Mouse (Mus musculus): ENCODE results near the gene Otulin.

Otulin gene

DNA sequence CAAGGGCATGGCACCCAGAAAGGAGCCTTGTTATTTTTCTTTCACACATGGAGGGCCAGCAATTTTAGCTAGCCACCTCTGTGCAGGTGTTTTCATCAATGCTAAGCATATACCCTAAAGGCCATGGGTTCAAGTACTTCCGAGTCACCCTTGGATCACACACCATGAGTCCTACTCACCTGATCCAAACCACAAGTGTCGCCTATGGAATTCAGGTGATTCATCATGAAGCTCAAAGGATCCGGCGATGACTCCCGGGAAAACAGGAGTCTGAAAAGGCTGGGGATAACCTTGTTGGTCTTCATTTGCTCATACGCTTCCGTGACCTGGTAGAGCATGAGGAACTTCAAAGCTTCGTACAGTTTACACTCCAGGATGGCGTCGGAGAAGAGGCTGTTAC, 27.4 kb upstream of the Otulin start:
- DNase-seq (ENCODE audit: low spot score in 2 of 2), result no peak

DNA sequence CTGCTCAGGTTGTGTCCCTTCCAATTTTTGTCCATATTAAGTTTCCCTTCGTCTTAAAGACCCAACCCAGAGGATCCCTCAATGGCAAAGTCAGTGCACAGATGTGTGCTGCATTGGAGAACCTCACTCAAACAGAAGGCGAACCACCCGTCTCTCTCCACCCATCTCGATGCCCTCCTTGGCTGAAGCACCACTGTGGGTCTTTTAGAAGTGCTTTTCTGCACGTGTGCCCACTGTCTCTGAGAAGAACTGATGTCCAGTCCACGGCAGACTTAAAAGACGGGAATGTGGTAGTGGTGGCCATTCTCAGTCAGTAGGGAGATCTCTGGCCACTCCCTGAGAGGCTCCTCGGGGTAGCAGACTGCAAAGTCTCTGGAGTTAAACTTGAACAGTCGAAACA, 26.1 kb upstream of the Otulin start:
- no peak for DNase-seq (ENCODE audit: low spot score in 2 of 2)

DNA sequence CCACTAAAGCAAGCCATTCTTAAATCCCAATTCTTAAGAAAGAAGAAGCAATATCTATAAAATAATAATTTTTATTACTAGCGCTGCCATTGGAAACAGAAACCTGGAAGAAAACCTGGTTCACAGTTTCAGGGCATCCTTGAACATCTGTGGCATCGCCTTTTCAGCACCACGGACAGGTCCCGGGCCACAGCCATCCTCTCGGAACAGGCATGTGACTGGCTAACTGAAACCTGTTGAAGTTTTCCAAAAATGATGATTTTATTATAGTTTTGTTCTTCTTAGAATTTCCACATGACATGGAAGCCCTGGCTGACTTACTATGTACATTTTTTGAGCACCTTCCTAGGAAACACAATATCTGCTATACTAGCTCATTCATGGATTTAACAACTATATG, 24.5 kb upstream of the Otulin start:
- no peak for DNase-seq (ENCODE audit: low spot score in 2 of 2)

DNA sequence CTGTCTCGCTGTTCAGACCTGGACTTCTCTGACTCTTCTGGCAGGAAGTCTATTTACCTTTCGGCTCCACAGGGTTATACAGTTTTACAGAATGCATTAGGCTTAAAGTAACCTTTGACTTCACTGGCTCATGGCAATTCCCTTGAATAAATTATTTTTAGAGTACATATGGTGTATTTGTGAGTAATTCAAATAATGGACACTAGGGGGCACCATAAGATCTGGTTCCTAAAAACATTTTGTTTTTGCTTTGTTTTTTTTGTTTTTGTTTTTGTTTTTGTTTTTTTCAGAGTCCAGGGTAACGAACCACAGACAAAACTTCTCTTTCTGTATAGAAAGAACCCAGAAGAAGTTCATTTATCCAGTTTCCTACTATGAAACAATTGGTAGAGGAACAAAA, 17.2 kb upstream of the Otulin start:
- no peak for DNase-seq (ENCODE audit: low spot score in 2 of 2)

DNA sequence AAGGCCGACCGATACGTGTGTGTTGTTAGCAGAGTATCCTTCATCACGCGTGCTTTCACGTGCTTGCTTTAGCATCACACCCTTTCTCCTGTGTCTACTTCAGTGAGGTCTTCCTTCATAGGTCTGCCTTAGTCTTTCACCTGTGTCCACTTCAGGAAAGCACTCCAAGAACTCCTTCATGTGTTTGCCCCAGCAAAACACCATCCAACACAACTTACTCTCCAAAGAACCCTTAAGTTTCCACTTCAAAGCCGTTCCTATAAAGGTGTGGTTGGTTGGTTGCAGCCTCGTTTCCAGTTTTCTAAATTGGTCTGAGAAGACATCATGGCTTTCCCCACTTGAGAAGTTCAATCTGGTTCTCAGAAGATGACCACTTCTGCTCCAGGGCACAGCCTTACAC, 16.2 kb upstream of the Otulin start:
- DNase-seq (ENCODE audit: low spot score in 2 of 2), result no peak

DNA sequence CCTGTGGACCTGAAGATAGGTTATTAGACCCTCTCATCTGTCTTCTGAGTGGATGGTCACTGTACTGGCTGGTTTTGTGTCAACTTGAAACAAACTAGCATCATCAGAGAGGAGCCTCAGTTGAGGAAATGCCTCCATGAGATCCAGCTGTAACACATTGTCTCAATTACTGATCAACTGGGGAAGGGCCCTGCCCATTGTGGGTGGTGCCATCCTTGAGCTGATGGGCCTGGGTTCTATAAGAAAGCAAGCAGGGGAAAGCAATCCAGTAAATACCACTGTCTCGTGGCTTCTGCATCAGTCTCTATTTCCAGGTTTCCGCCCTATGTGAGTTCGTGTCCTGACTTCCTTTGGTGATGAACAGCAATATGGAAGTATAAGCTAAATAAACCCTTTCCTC, 14.8 kb upstream of the Otulin start:
- no peak for DNase-seq (ENCODE audit: low spot score in 2 of 2)

DNA sequence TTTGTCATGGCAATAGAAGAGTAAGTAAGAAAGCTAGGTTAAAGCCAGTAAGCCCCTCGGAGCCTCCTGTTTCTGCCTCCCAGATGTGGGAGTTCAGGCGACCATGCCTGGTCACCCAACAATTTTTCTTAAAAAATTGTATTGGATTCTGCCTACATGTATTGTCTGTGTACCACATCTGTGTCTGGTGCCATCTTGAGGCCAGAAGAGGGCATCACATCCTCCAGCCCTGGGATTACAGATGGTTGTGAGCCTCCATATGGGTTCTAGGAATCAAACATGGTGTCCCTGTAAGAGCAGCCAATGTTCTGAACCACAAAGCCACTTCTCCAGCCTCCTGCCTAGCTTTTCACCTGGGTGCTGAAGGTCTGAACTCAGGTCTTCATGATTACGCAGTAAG, 12.4 kb upstream of the Otulin start:
- peak in 1 of 2 experiments; percentile 32 for DNase-seq (ENCODE audit: low spot score in 2 of 2)

DNA sequence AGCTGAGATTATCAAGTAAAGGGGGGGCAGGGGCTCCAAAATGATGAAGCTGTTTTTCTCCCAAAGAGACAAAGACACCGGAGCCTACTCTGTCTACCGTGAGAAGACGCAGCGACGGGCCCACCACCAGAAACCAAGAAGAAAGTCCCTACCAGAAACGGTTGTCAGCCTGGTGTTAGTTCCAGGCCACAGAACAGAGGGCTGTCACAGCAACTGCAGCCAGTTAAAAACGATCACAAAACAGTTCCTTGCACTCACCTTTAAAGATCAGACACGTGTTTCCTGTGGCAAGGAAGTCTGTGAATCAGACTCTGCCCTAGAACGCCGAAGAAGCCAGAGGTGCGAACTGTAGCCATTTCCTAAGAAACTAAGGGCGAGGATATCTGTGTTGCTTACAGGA, 10.7 kb upstream of the Otulin start:
- no peak for DNase-seq (ENCODE audit: low spot score in 2 of 2)

DNA sequence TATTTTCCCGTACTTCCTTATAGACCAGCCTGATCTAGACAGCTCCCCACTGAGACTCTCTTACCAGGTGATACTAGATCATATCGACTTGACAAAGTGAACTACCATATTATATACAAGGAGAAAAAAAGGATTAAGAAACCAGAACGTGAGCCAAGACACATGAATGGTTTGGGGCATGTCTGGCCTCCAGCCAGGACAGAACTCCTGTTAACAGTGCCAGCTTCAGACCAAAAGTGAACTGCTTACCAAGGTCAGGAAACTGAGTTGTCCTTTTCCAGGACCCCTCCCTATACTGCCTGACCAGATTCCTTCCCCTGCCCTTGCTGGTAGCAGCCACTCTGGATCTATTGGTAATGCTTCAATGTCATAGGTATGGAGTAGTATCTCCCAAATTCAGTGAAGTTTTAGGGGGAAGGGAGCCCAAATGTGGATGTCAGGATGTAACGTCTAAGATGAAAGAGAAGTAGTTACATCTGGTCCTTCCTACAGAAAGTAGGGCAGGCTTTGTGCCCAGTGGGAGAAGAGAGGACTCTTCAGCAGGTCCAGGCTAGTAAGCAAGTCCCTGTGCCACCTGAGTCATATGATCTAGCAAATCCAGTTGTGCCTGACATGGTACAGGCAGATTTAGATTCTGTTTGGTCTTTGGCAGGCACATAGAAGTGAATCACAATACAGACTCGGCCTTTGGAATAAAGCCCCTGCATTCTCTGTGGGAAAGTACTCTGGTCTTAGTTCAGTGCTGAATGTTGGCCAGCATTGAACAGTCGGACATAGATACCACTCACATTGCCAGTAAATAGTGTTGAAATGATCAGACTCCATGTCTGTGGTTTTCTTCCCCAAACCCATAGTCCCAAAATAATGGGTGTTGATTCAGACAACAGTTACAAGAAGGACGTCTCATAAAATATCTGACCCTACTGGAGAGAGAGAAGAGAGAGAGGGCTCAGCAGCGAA, 3.7 kb upstream of the Otulin start:
- no peak for DNase-seq (ENCODE audit: low spot score in 2 of 2)

DNA sequence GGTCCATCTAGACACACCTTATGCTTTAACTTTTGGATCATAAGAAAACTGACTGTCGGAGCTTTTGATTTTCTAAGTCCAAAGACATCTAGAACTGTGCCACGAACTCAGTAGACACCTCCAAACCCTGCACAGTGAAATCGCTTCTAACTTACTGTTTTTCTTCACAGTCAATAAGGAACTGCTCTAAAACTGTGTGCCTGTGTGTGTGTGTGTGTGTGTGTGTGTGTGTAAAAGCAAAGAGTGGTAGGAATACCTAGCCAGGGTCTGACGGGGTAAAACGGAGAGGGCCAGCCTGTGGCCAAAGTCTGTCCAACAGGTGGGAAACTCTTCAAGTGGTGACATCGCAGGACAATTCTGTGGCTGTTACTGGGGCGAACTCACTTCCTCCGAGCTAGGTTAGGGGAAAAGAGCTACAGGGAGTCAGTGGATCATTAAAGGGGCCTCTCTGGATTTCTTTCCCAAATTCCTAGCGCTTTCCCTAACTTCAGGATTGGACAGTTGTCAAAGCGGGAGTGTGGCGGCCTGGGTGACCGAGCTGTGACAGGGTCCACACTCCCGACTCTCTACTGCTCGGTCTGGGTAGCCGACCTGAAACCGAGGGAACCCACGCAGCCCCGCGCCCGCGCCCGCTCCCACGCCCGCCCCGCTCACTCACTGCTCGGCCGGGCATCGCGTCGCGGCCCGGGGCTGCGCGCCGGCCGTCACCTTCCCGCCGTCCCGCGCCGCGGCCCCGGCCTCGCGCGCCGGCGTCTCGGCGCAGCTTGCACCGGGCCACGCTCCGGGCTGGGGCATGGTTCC, 493 bp downstream of the Otulin start:
- DNase-seq (ENCODE audit: low spot score in 2 of 2), result no peak

DNA sequence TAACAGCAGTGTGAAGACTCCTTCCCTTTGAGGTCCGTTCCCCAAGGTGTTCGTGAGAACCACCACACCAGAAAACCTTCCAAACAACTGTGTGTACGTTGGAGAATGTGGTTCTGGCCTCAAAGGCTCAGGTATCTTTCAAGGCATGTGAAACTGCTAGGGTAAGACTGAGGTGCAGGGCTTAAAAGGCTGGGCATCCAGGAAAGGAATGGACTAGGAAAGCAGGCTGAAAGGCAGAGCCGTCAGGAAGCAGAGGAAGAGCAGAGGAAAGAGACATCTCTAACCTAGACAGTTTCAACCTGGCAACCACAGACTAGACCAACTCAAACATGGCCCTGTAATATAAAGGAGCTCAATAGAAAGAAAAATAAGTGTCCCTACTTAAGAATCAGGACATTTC, 1.4 kb downstream of the Otulin start:
- no peak for DNase-seq (ENCODE audit: low spot score in 2 of 2)

DNA sequence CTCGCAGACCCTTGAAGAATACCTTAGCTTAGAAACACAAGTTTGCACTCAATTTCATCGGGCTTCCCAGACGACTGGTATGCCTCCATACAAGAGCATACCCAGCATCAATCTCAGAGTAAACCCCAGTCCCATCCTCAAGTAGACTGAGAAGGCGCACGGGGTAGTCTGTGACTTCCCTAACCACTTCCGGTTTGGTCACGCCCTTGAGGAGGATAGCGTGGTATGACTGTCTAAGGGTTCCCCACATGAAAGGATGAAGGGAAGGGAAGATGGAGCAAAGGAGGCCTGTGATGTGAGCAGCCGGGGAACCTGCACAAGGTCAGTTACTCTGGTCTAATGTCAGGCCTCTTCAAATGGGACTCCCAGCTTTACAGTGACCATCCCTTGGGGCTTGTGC, 2.7 kb downstream of the Otulin start:
- no peak for DNase-seq (ENCODE audit: low spot score in 2 of 2)

DNA sequence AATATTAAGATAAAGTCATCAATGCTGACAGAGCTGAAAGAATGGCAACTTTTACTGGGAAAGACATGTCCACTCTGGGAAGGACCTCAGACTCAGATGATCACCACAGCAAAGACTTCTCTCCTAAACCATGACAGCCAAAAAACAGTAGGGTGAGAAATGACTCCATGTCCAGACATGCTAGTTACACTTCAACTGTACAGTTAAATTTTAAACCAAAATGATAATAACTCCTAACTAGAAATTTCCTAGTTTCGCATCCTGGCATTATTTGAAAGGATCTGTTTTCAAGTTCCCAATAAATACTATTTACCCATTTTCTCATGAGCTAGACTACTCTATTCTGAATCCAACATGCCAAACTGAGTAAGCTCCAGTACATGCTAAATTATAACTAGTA, 4.2 kb downstream of the Otulin start:
- no peak for DNase-seq (ENCODE audit: low spot score in 2 of 2)

DNA sequence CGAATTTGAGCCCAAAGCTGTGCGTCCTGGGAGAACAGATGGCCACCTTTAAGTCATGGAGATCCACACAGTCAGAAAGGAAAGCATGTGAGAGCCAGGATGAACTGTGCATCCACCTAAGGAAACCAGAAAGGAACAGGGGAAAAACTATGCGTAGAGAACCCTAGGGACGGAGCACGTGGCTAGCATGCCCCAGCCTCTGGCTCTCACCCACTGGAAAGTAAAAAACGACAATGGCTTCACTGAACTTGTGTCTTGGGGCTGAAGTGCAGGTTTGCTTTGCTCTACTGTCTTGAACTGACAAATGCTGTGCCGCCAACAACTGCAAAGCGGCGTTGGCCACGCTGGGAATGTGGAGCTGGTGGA, 4.6 kb downstream of the Otulin start:
- no peak for DNase-seq (ENCODE audit: low spot score in 2 of 2)

DNA sequence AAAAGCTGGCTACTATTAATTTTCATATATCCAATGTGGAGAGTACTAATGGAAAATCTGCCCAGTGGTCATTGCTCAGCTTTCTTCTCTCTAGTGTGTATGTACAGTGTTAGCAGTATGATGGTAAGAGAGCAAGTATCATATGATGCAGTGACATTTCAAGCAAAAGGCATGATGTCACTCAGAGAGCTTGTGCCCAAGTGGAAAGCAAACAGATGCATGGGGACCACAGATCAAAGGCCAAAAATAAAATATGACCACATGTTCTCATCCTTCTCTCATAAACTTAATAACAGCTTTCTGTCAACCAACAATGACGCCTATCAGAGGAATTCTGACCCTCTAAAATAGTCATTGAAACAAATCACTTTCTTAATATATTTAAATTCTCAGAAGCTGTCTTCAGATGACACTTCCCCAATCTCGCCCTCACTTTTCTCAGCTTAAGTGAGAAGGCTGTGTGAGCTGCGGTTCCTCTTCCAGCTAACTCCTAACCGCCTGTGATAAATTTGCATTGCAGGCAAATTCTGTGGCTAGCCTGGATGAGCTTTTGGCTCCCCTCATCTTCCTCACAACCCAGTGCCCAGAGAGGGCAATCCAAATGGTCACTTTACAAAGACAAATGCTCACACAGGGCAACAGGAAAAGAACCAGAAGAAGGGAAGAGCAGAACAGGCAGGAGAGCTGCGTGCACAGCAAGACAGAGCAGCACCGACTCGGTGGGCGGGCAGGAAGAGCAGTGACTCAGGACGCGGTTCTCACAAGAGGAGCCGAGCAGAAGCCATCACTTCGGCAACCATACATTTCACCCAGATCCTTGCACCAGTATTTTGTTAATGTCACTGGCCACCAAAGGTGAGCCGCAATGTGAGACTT, 5.2 kb downstream of the Otulin start:
- no peak for DNase-seq (ENCODE audit: low spot score in 2 of 2)

DNA sequence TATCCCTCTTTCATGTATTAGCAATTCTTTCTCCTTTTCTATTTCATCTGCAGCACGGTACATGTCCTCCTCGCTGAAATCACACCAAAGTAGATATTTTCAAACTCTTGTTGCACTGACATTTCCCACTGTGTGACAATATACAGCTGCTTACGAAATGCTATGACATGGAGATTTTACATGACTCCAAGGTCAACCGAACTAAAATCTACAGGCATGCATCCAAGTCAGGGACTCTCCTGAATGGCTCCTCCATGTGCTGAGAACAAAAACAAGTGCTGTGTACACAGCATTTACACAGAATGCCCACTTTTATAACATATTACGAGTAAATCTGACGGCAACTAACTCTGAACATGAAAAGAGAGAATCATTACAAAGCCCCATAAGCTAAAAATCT, 7.2 kb downstream of the Otulin start:
- no peak for DNase-seq (ENCODE audit: low spot score in 2 of 2)

DNA sequence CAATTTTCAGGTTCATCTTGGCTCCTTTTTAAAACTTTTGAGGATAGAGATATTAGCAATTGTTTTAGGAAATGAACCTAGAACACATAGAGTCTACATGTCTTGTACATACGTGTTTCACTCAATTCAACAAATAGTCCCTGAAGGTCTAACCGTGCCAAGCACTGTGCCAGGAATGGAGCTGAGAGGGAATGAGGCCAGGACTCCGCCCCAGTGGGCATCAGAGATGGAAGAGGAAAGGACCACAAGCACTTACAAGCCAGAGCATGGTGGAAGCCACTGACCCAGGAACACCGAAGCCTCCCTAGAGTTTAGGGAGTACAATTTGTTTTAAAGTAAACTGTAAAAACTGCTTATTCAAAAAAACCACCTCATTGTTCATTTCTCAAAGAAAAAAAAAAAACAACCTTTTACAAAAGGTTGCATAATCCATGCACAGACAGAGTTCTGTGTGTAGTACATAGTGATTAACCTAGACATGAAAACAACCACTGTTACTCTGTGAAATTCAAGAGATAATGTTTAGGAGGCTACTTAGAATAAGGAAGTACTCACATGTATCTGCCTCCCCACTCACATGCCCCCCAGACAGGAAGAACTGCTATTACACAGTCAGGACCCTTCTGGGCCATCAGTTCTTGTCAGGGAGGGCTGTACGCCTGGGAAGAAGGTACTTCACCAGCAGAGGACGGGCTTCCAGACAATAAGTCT, 9.9 kb downstream of the Otulin start:
- DNase-seq (ENCODE audit: low spot score in 2 of 2), result no peak

DNA sequence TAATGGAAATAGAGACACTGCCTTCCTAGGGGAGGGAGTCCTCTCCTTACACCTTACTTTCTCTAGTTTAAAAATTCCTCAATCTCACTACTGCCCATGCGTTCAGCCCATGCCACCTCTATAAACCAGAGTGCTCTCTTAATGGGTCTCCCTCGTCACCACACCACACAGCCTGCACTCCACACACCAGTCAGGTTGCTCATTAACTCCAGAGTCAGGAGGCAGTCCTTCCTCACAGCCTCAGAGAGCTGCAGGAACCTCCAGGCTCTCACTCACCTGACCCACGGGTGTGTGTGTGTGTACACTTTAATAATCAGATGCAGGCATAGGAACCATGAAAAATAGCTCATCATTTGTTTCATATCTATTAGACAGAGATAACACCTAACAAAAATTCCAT, 10.8 kb downstream of the Otulin start:
- DNase-seq (ENCODE audit: low spot score in 2 of 2), result no peak

DNA sequence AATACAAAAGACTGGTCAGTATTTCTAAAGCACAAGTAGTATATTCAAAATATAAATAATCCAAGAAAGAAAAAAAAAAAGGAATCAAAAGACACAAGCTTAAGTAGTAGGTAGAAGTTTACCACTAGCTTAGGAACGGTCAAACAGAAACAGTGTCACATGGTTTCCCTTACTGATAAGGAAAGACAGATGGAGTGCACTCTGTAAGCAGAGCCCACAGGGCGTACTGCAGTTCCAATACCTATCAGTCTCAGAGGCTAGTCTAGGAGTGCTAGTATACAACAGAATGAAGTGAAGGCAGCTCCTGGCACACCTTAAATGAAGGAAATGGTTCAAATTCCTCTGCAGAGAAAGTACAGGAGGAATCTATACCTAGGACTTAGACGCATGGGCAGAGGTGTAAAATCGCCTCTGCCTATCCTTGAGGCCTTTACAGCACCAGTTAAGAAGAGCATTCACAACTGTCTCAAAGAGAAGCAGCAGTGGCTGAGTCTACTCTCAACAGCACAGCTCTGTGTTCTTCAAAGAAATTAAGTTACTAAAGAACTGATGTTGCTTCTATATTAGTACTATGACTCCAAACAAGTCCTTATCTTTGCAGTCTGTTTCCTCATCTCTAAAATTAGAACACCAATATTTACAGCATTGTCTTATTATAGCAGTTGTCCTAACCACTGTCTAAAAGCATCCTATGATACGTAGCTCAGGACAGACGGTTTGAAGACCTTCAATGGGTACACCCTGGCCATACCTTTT, 11.5 kb downstream of the Otulin start:
- DNase-seq (ENCODE audit: low spot score in 2 of 2), result no peak

DNA sequence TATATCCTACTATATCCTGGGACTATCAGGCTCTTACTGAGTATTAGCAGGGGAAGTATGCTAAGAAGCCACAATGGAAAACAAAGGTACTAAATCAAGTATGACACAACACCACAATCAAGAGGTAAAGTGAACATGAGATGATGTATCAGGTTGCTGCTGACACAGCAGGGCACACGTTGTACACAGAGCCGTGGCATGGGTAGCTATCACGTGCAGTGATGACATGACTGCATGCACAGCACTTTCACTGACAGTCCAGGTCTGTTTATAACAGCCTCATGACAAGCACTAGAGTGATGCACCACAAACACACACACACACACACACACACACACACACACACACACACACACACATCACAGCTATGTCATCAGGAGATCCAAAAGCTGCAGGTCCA, 13.3 kb downstream of the Otulin start:
- no peak for DNase-seq (ENCODE audit: low spot score in 2 of 2)

DNA sequence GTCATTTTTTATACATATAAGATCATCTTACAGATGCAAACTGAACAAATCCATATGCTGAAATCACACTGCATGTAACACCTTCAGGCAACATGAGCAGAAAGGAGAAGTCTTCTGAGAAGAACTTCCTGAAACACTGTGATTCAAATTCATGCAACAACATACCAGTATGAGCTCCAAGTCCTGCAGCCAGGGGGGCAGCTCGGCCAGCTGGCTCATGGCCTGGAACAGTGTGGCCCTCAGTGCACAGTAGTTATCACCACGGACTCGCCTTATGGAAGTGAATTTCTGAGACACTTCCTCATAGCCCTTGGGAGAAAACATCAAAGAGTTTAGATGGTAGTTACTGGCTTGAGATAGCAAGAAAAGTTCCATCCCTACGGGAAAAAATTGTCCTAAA, 14.3 kb downstream of the Otulin start:
- no peak for DNase-seq (ENCODE audit: low spot score in 2 of 2)

Data from frontal cortex, postnatal 14 days (tissue).